ENCODE assay signal across 13 mouse cellular contexts in the genomic region with DNA sequence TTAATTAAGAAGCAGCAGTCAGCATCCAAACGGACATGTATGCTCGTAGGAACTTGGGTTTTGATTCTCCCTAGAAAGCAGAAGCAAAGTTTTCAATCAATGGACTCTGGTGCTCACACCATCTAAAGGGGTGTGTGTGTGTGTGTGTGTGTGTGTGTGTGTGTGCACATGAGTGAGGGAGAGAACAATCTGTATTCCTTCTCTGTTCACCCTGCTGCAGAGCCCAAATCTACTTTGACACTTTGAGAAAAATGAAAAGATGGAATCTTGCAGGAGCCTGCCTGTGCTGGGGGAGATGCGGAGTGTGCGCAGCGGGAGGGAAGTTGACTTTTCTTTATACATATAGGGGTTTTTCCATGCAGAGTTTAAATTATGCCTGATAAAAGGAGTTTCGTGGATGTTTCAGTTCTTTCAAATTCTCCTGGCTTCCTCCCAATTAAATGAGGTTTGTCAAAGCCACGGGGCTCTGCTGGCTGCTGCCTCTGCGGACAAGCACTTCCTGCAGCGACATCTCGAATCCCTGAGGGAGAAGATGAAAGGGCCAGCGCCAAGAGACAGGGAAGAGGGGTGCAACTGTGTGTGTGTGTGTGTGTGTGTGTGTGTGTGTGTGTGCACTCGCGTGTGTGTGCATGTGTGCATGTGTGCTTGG.
A peak's percentile ranks its signal among the peaks of the same experiment; 100 is the strongest.
DNase-seq lines count a peak whose midpoint lies in the region; ATAC-seq and TF ChIP-seq lines count a peak whose summit lies in the region.
"Had no signal": no experiment of that assay in that cellular context is flagged by ENCODE, and none has a peak within 500 bp of the region (broad histone marks: within the 10 kb centered on the region; RNA-seq: fewer than 3 reads in every experiment).

No protein-coding gene starts in this region.

- WGBS in kidney, postnatal 0 days, result 42% methylated on average over 13 of the region's 13 CpGs
- WGBS in forebrain, embryonic 15.5 days, result 17% methylated on average over 13 of the region's 13 CpGs

- H3K9ac ChIP-seq in kidney, postnatal 0 days (ENCODE audit: low read depth, low read length), result no peak overlapping the region
- 0 out of 2 replicates have a peak overlapping the region, but pooled peaks have one; percentile 10 for H3K9ac ChIP-seq in forebrain, embryonic 15.5 days (replicated peaks)
- H3K9ac ChIP-seq: liver, embryonic 14.5 days had no signal

- DNase-seq in kidney, postnatal 0 days (ENCODE audit: low spot score), result peak; percentile 61
- no peak for DNase-seq in kidney, adult 9 months
- no peak for DNase-seq in ovary, postnatal 36 days (ENCODE audit: low spot score)
- no peak for DNase-seq in liver
- DNase-seq in left cerebral cortex, postnatal 4 days, result no peak
- DNase-seq: layer of hippocampus, adult 9-11 months; thymus, adult 18-20 months had no signal

- H3K4me1 ChIP-seq in kidney, postnatal 0 days (replicated peaks; ENCODE audit: insufficient read depth, low read length), result peaks cover 30% of the 10 kb centered on the region
- peaks cover 23% of the 10 kb centered on the region for H3K4me1 ChIP-seq in forebrain, embryonic 15.5 days

- no peaks in the 10 kb centered on the region for H3K27me3 ChIP-seq in kidney, postnatal 0 days (ENCODE audit: insufficient read depth, low read length)
- no peaks in the 10 kb centered on the region for H3K27me3 ChIP-seq in forebrain, embryonic 15.5 days

- no peak overlapping the region for H3K4me2 ChIP-seq in kidney, postnatal 0 days (ENCODE audit: low read length)
- H3K4me2 ChIP-seq in forebrain, embryonic 15.5 days (replicated peaks), result peak overlapping the region; percentile 15; the same call in 1 of the 2 replicates

- H3K27ac ChIP-seq in kidney, postnatal 0 days, result no peak overlapping the region
- H3K27ac ChIP-seq in forebrain, embryonic 15.5 days (replicated peaks), result peak overlapping the region; percentile 34; the same call in 1 of the 2 replicates
- H3K27ac ChIP-seq: liver, embryonic 14.5 days had no signal

- no peak overlapping the region for H3K4me3 ChIP-seq in kidney, postnatal 0 days (replicated peaks; ENCODE audit: low read depth, low read length)
- H3K4me3 ChIP-seq in forebrain, embryonic 15.5 days, result no peak overlapping the region
- H3K4me3 ChIP-seq: myocyte had no signal

- intact Hi-C loops in left cerebral cortex, postnatal 4 days (cut with DNase I), result loop anchor here (10.0 kb wide), 1 partner anchor 52 kb away; no protein-coding TSS in a partner anchor

- H3K9me3 ChIP-seq in kidney, postnatal 0 days (replicated peaks; ENCODE audit: low read length), result no peaks in the 10 kb centered on the region
- no peaks in the 10 kb centered on the region for H3K9me3 ChIP-seq in forebrain, embryonic 15.5 days

- H3K36me3 ChIP-seq in kidney, postnatal 0 days (ENCODE audit: insufficient read depth, low read length), result no peaks in the 10 kb centered on the region
- no peaks in the 10 kb centered on the region for H3K36me3 ChIP-seq in forebrain, embryonic 15.5 days

- TF ChIP-seq CTCF in kidney, postnatal 0 days (IDR thresholded peaks at IDR 0.05; ENCODE audit: low read depth), result no peak

- no peak for ATAC-seq in kidney, postnatal 0 days (replicated peaks; ENCODE audit: low FRiP score, low read depth)
- peak; percentile 58; the same call in 1 of the 2 replicates for ATAC-seq in common myeloid progenitor, adult 5-6 weeks (replicated peaks; ENCODE audit: low read depth, poor library complexity, severe bottlenecking)
- ATAC-seq in forebrain, embryonic 15.5 days (replicated peaks), result peak; percentile 57
- ATAC-seq in megakaryocyte progenitor cell, adult 5-6 weeks (replicated peaks; ENCODE audit: poor library complexity), result 0 out of 2 replicates have a peak, but pooled peaks have one; percentile 31
- ATAC-seq: CD4-positive, CD25-positive, alpha-beta regulatory T cell, adult 4 months had no signal
